Mouse (Mus musculus): Measurements from ENCODE around the gene Tom1l2.
A peak's percentile ranks its signal among the peaks of the same experiment; 100 is the strongest.

- no peak for TF ChIP-seq POLR2A (IDR thresholded peaks at IDR 0.05; ENCODE audit: extremely low read depth, insufficient read depth, low read length)
- peak; percentile 46 for TF ChIP-seq CTCF (IDR thresholded peaks at IDR 0.05; ENCODE audit: extremely low read depth, insufficient read depth, low read length)
Measured at GRCm38 (mm10) chr11:60306834-60307233, 45.9 kb downstream of the Tom1l2 start.
